ENCODE assay signal across 15 mouse cellular contexts in the genomic region with DNA sequence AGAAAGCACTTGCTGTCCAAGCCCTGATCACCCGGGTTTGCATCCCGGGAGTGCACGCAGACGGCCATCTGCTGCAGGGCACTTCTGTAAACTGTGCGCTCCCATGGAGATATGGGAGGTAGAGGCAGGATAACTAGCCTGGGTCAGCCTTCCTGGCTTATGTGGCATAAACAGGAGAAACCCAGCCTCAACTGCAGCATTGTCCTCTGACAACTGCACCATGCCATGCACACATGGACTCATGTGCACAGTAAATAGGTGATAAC.
DNase-seq lines count a peak whose midpoint lies in the region; ATAC-seq and TF ChIP-seq lines count a peak whose summit lies in the region.
"Had no signal": no experiment of that assay in that cellular context is flagged by ENCODE, and none has a peak within 500 bp of the region (broad histone marks: within the 10 kb centered on the region; RNA-seq: fewer than 3 reads in every experiment).

No protein-coding gene starts in this region.

- peaks cover 99% of the 10 kb centered on the region for H3K4me1 ChIP-seq in forebrain, embryonic 10.5 days
- peaks cover 9% of the 10 kb centered on the region for H3K4me1 ChIP-seq in forebrain, postnatal 0 days (ENCODE audit: insufficient read depth)
- peaks cover 79% of the 10 kb centered on the region for H3K4me1 ChIP-seq in embryonic facial prominence, embryonic 15.5 days
- peaks cover 93% of the 10 kb centered on the region for H3K4me1 ChIP-seq in hindbrain, embryonic 10.5 days (replicated peaks)
- H3K4me1 ChIP-seq in midbrain, embryonic 12.5 days: peaks cover 97% of the 10 kb centered on the region

- no peaks in the 10 kb centered on the region for H3K9me3 ChIP-seq in forebrain, embryonic 10.5 days
- H3K9me3 ChIP-seq in forebrain, postnatal 0 days (ENCODE audit: low read length): no peaks in the 10 kb centered on the region
- no peaks in the 10 kb centered on the region for H3K9me3 ChIP-seq in embryonic facial prominence, embryonic 15.5 days (replicated peaks)
- H3K9me3 ChIP-seq in hindbrain, embryonic 10.5 days: no peaks in the 10 kb centered on the region
- H3K9me3 ChIP-seq in midbrain, embryonic 12.5 days: no peaks in the 10 kb centered on the region
- H3K9me3 ChIP-seq: kidney, embryonic 15.5 days had no signal

- H3K27ac ChIP-seq in forebrain, embryonic 10.5 days: peak overlapping the region; percentile 83
- H3K27ac ChIP-seq in forebrain, postnatal 0 days (ENCODE audit: low read depth, low read length): no peak overlapping the region
- 0 out of 2 replicates have a peak overlapping the region, but pooled peaks have one; percentile 39 for H3K27ac ChIP-seq in embryonic facial prominence, embryonic 15.5 days (replicated peaks)
- peak overlapping the region; percentile 80 for H3K27ac ChIP-seq in hindbrain, embryonic 10.5 days
- peak overlapping the region; percentile 76 for H3K27ac ChIP-seq in midbrain, embryonic 12.5 days (replicated peaks)
- H3K27ac ChIP-seq: gastrocnemius, adult 2 months; kidney, embryonic 15.5 days had no signal

- ATAC-seq in forebrain, postnatal 0 days: no peak
- ATAC-seq in embryonic facial prominence, embryonic 15.5 days (ENCODE audit: insufficient number of reproducible peaks, low FRiP score, low TSS enrichment, low read depth): no peak
- ATAC-seq in midbrain, embryonic 12.5 days (ENCODE audit: low FRiP score, low read depth): peak; percentile 25
- ATAC-seq in frontal cortex, adult (ENCODE audit: low TSS enrichment): no peak
- ATAC-seq: inflammation-experienced regulatory T-cells, adult 6 months; Patski had no signal

- H3K4me3 ChIP-seq in forebrain, embryonic 10.5 days: peak overlapping the region; percentile 30; the same call in 1 of the 2 replicates
- no peak overlapping the region for H3K4me3 ChIP-seq in forebrain, postnatal 0 days (ENCODE audit: low read depth, low read length)
- no peak overlapping the region for H3K4me3 ChIP-seq in embryonic facial prominence, embryonic 15.5 days (replicated peaks)
- peak overlapping the region; percentile 25 for H3K4me3 ChIP-seq in hindbrain, embryonic 10.5 days
- H3K4me3 ChIP-seq in midbrain, embryonic 12.5 days: no peak overlapping the region
- H3K4me3 ChIP-seq: gastrocnemius, adult 2 months; kidney, embryonic 15.5 days had no signal

- 51% methylated on average over 5 of the region's 5 CpGs for WGBS in forebrain, embryonic 10.5 days
- WGBS in forebrain, postnatal 0 days: 25% methylated on average over 5 of the region's 5 CpGs
- 66% methylated on average over 5 of the region's 5 CpGs for WGBS in embryonic facial prominence, embryonic 15.5 days
- WGBS in hindbrain, embryonic 10.5 days: 20% methylated on average over 5 of the region's 5 CpGs
- 17% methylated on average over 5 of the region's 5 CpGs for WGBS in midbrain, embryonic 12.5 days

- H3K9ac ChIP-seq in forebrain, postnatal 0 days: no peak overlapping the region
- H3K9ac ChIP-seq in embryonic facial prominence, embryonic 15.5 days: no peak overlapping the region
- 0 out of 2 replicates have a peak overlapping the region, but pooled peaks have one; percentile 7 for H3K9ac ChIP-seq in midbrain, embryonic 12.5 days (replicated peaks)
- H3K9ac ChIP-seq: kidney, embryonic 15.5 days had no signal

- DNase-seq in forebrain, embryonic 10.5 days (ENCODE audit: extremely low spot score, low spot score): no peak
- DNase-seq in forebrain, postnatal 0 days: no peak
- DNase-seq in hindbrain, embryonic 10.5 days (ENCODE audit: low spot score): peak; percentile 39
- DNase-seq in thymus, postnatal 10 days (ENCODE audit: low spot score in 2 of 2): no peak
- DNase-seq in heart, postnatal 4 days: no peak
- DNase-seq: B cell, adult 2 months; cerebellum, adult 9-10 months; gastrocnemius, adult 2 months; lung, postnatal 36 days had no signal

- peaks cover 3% of the 10 kb centered on the region; the same call in 1 of the 2 replicates for H3K27me3 ChIP-seq in forebrain, embryonic 10.5 days (ENCODE audit: poor library complexity, severe bottlenecking)
- H3K27me3 ChIP-seq in forebrain, postnatal 0 days (ENCODE audit: insufficient read depth, low read length): no peaks in the 10 kb centered on the region
- H3K27me3 ChIP-seq in embryonic facial prominence, embryonic 15.5 days: no peaks in the 10 kb centered on the region
- no peaks in the 10 kb centered on the region for H3K27me3 ChIP-seq in hindbrain, embryonic 10.5 days (ENCODE audit: insufficient read depth, poor library complexity, severe bottlenecking)
- H3K27me3 ChIP-seq in midbrain, embryonic 12.5 days: no peaks in the 10 kb centered on the region
- H3K27me3 ChIP-seq: kidney, embryonic 15.5 days; Patski had no signal

- H3K36me3 ChIP-seq in forebrain, embryonic 10.5 days (replicated peaks): no peaks in the 10 kb centered on the region
- H3K36me3 ChIP-seq in forebrain, postnatal 0 days (ENCODE audit: insufficient read depth): no peaks in the 10 kb centered on the region
- H3K36me3 ChIP-seq in embryonic facial prominence, embryonic 15.5 days: no peaks in the 10 kb centered on the region
- H3K36me3 ChIP-seq in hindbrain, embryonic 10.5 days: no peaks in the 10 kb centered on the region
- H3K36me3 ChIP-seq in midbrain, embryonic 12.5 days: no peaks in the 10 kb centered on the region
- H3K36me3 ChIP-seq: kidney, embryonic 15.5 days had no signal

- no peak for TF ChIP-seq CTCF in forebrain, postnatal 0 days (IDR thresholded peaks at IDR 0.05; ENCODE audit: low read depth)

- no peak overlapping the region for H3K4me2 ChIP-seq in forebrain, postnatal 0 days (ENCODE audit: low read depth)
- H3K4me2 ChIP-seq in embryonic facial prominence, embryonic 15.5 days (replicated peaks): no peak overlapping the region
- H3K4me2 ChIP-seq in midbrain, embryonic 12.5 days (replicated peaks): peak overlapping the region; percentile 28
- H3K4me2 ChIP-seq: kidney, embryonic 15.5 days had no signal

Comparison
In these comparisons a context has a peak if more than half of its experiments do, and no peak if none do; other contexts are left out.
1. H3K4me3 ChIP-seq: peak in forebrain, embryonic 10.5 days (single experiment) and hindbrain, embryonic 10.5 days (single experiment); none in forebrain, postnatal 0 days (single experiment), embryonic facial prominence, embryonic 15.5 days (single experiment) and midbrain, embryonic 12.5 days (single experiment).